Mouse (Mus musculus) CD4-positive helper T cell, adult 2 months (primary cell): Measurements from ENCODE around the gene Setd5.

ENCODE experiments used
- DNase-seq: peaks from one replicate; pipeline ENCODE4 v3.0.0-alpha.2; 2012; ENCODE audit warnings: low read depth, missing footprints, low spot score

Setd5 gene

GRCm38 (mm10) chr6:113184866-113185525, 107.8 kb downstream of the Setd5 start:
- DNase-seq: no peak

GRCm38 (mm10) chr6:113193765-113194460, 116.7 kb downstream of the Setd5 start:
- DNase-seq: peak; percentile 11

DNA sequence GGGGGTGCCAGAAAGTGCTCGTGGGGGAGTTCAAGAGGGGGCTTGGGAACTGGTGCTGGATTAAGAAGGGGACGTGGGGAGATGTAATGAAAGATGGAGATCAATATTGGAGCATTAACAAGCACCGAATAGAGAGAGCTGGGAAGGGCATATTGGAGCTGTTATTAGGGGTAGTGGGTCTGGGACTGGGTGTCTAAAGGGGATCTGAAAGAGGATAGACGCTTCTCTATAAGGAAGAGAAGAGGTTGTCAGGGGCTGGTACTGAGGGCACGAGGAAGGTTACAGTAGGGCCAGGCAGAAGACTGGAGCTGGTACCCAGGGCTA, 117.3 kb downstream of the Setd5 start:
- no peak for DNase-seq

- no peak for DNase-seq
These were observed 117.9 kb downstream of the Setd5 start, which contains the start of gene Lhfpl4 for GRCm38 (mm10) chr6:113194841-113195595. Gene Lhfpl4 (minus strand): TSS chr6:113195384.

DNA sequence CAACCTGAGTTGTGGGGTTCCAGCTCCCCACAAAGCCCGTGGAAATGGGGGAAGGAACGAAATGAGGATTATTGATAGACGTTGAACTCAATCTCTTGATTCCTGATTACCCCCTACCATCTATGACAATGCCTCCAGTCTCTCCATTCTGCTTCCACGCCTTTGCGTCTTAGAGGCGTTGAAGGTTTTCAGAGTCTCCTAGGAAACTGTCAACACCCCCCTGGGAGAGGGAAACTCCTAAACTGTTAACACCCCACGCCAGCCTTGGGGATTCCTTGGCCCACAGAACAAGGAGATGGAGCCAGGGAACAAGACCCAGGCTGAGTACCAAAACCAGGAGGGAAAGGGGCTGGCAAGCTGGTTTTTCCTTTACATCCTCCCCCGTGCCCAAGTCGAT, 118.4 kb downstream of the Setd5 start:
- DNase-seq: no peak
